Mouse (Mus musculus) left cerebral cortex, postnatal 14 days (tissue): ENCODE results near the gene Cdc42ep3. TPM values are rescaled to one million over a fixed set of nuclear protein-coding genes. Genes with fewer than 3 reads are reported as not detected.

Experiments used
- DNase-seq, 2 experiments: peaks; one replicate each; pipeline ENCODE4 v3.0.0; 2021 to 2022; ENCODE audit warnings: low spot score in 2 of 2, mixed read lengths in 1 of 2
- intact Hi-C: fragments of 180-260 bp; cut with DNase I; formaldehyde crosslinking; loops from one replicate; pipeline ENCODE4 v1.15.1; 2025
- total RNA-seq, 2 experiments: library from RNA; stranded (reverse); gene quantifications; 2 replicates each; pipeline ENCODE4 v1.2.3; 2021

Cdc42ep3 gene
- total RNA-seq, 2 experiments from 2014 or later = 21.3 to 22.7 TPM

GRCm38 (mm10) chr17:79303238-79303637 lies 51.7 kb downstream of the Cdc42ep3 start:
- intact Hi-C loops = no loop called here
- DNase-seq = no peak

- no peak for DNase-seq
- intact Hi-C loops = no loop called here
Observed at GRCm38 (mm10) chr17:79299925-79300324, 55.0 kb downstream of the Cdc42ep3 start.

- DNase-seq = no peak
- intact Hi-C loops = no loop called here
Observed at GRCm38 (mm10) chr17:79298968-79299367, 55.9 kb downstream of the Cdc42ep3 start.

- intact Hi-C loops = no loop called here
- DNase-seq = no peak
Observed at GRCm38 (mm10) chr17:79295926-79296325, 59.0 kb downstream of the Cdc42ep3 start.

GRCm38 (mm10) chr17:79291672-79292071 lies 63.2 kb downstream of the Cdc42ep3 start:
- DNase-seq = no peak
- intact Hi-C loops = no loop called here

- no peak for DNase-seq
- intact Hi-C loops = no loop called here
Observed at GRCm38 (mm10) chr17:79290697-79291096, 64.2 kb downstream of the Cdc42ep3 start.

GRCm38 (mm10) chr17:79287302-79287701 lies 67.6 kb downstream of the Cdc42ep3 start:
- intact Hi-C loops = loop anchor here (10.0 kb wide), 1 partner anchor 67 kb away; the partner anchor contains the start of gene Cdc42ep3
- peak; percentile 12 to 13 for DNase-seq

- intact Hi-C loops = loop anchor here (10.0 kb wide), 1 partner anchor 70 kb away; the partner anchor contains the start of gene Cdc42ep3
- peak; percentile 15 to 30 for DNase-seq
Observed at GRCm38 (mm10) chr17:79285030-79285601, 69.8 kb downstream of the Cdc42ep3 start.
